Mouse (Mus musculus): ENCODE measurements around the gene Cdsn.

DNA sequence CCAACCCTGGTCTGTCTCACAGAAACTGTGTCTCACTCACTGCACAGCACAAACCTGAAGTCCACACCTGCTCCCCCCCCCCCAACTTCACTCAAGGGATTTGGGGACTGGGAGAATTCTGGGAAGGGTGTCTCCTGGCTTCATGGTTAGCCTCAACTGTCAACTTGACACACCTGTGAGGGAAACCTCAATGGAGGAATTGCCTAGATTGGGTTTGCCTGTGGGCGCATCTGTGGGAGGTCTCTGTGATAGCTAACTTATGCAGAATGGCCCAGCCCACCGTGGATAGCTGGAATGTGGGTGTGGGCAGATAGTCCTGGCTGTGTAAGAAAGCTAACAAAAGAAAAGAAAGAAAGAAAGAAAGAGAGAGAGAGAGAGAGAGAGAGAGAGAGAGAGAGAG is 49.3 kb downstream of the Cdsn start, which contains the start of gene Sfta2:
- TF ChIP-seq EP300 (IDR thresholded peaks at IDR 0.05; ENCODE audit: low read depth) (no peak), CTCF (IDR thresholded peaks at IDR 0.05; ENCODE audit: low read depth) (no peak)

Measured in liver, postnatal 0 days (tissue).